Comparison of ENCODE assay signal across 9 mouse cellular contexts in genomic region chr16:45676462-45676861, GRCm38 (mm10). TPM values are rescaled to one million over a fixed set of nuclear protein-coding genes. Genes with fewer than 3 reads are reported as not detected.
A peak's percentile ranks its signal among the peaks of the same experiment; 100 is the strongest.
DNase-seq lines count a peak whose midpoint lies in the region; ATAC-seq and TF ChIP-seq lines count a peak whose summit lies in the region.
"Had no signal": no experiment of that assay in that cellular context is flagged by ENCODE, and none has a peak within 500 bp of the region (broad histone marks: within the 10 kb centered on the region; RNA-seq: fewer than 3 reads in every experiment).

No protein-coding gene starts in this region.

- no peaks in the 10 kb centered on the region for H3K9me3 ChIP-seq in forebrain, postnatal 0 days (ENCODE audit: low read length)
- no peaks in the 10 kb centered on the region for H3K9me3 ChIP-seq in forebrain, embryonic 10.5 days
- no peaks in the 10 kb centered on the region for H3K9me3 ChIP-seq in lung, embryonic 14.5 days (ENCODE audit: low read depth, low read length)

- TF ChIP-seq POLR2A in thymus, adult 2 months (IDR thresholded peaks at IDR 0.05; ENCODE audit: control insufficient read depth, extremely low read depth, insufficient read depth, low read length, poor library complexity), result no peak

- H3K4me3 ChIP-seq in forebrain, postnatal 0 days (ENCODE audit: low read depth, low read length), result no peak overlapping the region
- H3K4me3 ChIP-seq in forebrain, embryonic 10.5 days, result no peak overlapping the region
- H3K4me3 ChIP-seq in lung, embryonic 14.5 days (ENCODE audit: low read depth, low read length), result no peak overlapping the region
- H3K4me3 ChIP-seq in thymus, adult 2 months (ENCODE audit: control insufficient read depth, insufficient read depth, low read length), result no peak overlapping the region

- DNase-seq in forebrain, postnatal 0 days, result no peak
- no peak for DNase-seq in forebrain, embryonic 10.5 days (ENCODE audit: extremely low spot score, low spot score)
- peak; percentile 66 for DNase-seq in lung, embryonic 14.5 days
- no peak for DNase-seq in lung, adult 18-20 months
- peak; percentile 40 for DNase-seq in R1 (ENCODE audit: low read depth, low spot score)
- no peak for DNase-seq in spleen, adult 12 weeks (ENCODE audit: low spot score)
- no peak for DNase-seq in thymus, adult 2 months

- H3K4me2 ChIP-seq in forebrain, postnatal 0 days (ENCODE audit: low read depth), result no peak overlapping the region
- H3K4me2 ChIP-seq in lung, embryonic 14.5 days, result no peak overlapping the region

- H3K36me3 ChIP-seq in forebrain, postnatal 0 days (ENCODE audit: insufficient read depth), result no peaks in the 10 kb centered on the region
- no peaks in the 10 kb centered on the region for H3K36me3 ChIP-seq in forebrain, embryonic 10.5 days (replicated peaks)
- no peaks in the 10 kb centered on the region for H3K36me3 ChIP-seq in lung, embryonic 14.5 days (ENCODE audit: insufficient read depth)
- H3K36me3 ChIP-seq in thymus, adult 2 months (ENCODE audit: control insufficient read depth, insufficient read depth, low read length), result no peaks in the 10 kb centered on the region

- no peaks in the 10 kb centered on the region for H3K27me3 ChIP-seq in forebrain, postnatal 0 days (ENCODE audit: insufficient read depth, low read length)
- H3K27me3 ChIP-seq in forebrain, embryonic 10.5 days (ENCODE audit: poor library complexity, severe bottlenecking), result no peaks in the 10 kb centered on the region
- H3K27me3 ChIP-seq in lung, embryonic 14.5 days (ENCODE audit: insufficient read depth, low read length), result no peaks in the 10 kb centered on the region
- H3K27me3 ChIP-seq in thymus, adult 2 months (ENCODE audit: control insufficient read depth, insufficient read depth, low read length), result no peaks in the 10 kb centered on the region

- 25% methylated on average over 1 of the region's 1 CpGs for WGBS in forebrain, postnatal 0 days
- 50% methylated on average over 1 of the region's 1 CpGs for WGBS in forebrain, embryonic 10.5 days
- 15% methylated on average over 1 of the region's 1 CpGs for WGBS in lung, embryonic 14.5 days
- 8% methylated on average over 1 of the region's 1 CpGs for WGBS in thymus, adult 2 months

- ATAC-seq in forebrain, postnatal 0 days, result no peak
- ATAC-seq in lung, embryonic 14.5 days (ENCODE audit: insufficient read depth), result no peak
- peak; percentile 81 for ATAC-seq in megakaryocyte-erythroid progenitor cell, adult 5-6 weeks (replicated peaks; ENCODE audit: low FRiP score, low TSS enrichment, poor library complexity, severe bottlenecking)

- peak; percentile 66 for TF ChIP-seq CTCF in forebrain, postnatal 0 days (IDR thresholded peaks at IDR 0.05; ENCODE audit: low read depth)
- TF ChIP-seq CTCF in lung, embryonic 14.5 days (IDR thresholded peaks at IDR 0.05; ENCODE audit: low read depth), result peak; percentile 75
- TF ChIP-seq CTCF in thymus, adult 2 months (IDR thresholded peaks at IDR 0.05; ENCODE audit: borderline replicate concordance, control insufficient read depth, extremely low read depth, insufficient read depth, low read length, poor library complexity), result no peak

- H3K9ac ChIP-seq in forebrain, postnatal 0 days, result no peak overlapping the region
- H3K9ac ChIP-seq in lung, embryonic 14.5 days, result no peak overlapping the region

- H3K27ac ChIP-seq in forebrain, postnatal 0 days (ENCODE audit: low read depth, low read length), result no peak overlapping the region
- H3K27ac ChIP-seq in forebrain, embryonic 10.5 days, result no peak overlapping the region
- no peak overlapping the region for H3K27ac ChIP-seq in lung, embryonic 14.5 days (ENCODE audit: low read depth)
- H3K27ac ChIP-seq in thymus, adult 2 months (ENCODE audit: control insufficient read depth, insufficient read depth, low read length), result no peak overlapping the region

- no peaks in the 10 kb centered on the region for H3K4me1 ChIP-seq in forebrain, postnatal 0 days (ENCODE audit: insufficient read depth)
- no peaks in the 10 kb centered on the region for H3K4me1 ChIP-seq in forebrain, embryonic 10.5 days
- H3K4me1 ChIP-seq in lung, embryonic 14.5 days (ENCODE audit: insufficient read depth), result no peaks in the 10 kb centered on the region
- H3K4me1 ChIP-seq in thymus, adult 2 months (replicated peaks; ENCODE audit: control insufficient read depth, insufficient read depth, low read length), result no peaks in the 10 kb centered on the region

RNA-seq across cellular contexts. Expression of gene Tmprss7, which starts 17.0 kb away (rescaled TPM):
- 0.85 and 1.3 TPM in 2 replicates for total RNA-seq in forebrain, postnatal 0 days (2014; rRNA removed)
- polyA plus RNA-seq in forebrain, postnatal 0 days (2015; fragmentation: Nextera tagmentation; extraction: Ambion mirVana), result 0.43 and 0.69 TPM in 2 replicates
- 0.31 and 0.42 TPM in 2 replicates for polyA plus RNA-seq in forebrain, embryonic 10.5 days (2016; fragmentation: Nextera tagmentation; extraction: Ambion mirVana)
- 0.11 TPM in 1 of 2 replicates, not detected in the other for polyA plus RNA-seq in lung, embryonic 14.5 days (2014; fragmentation: Nextera tagmentation; extraction: Ambion mirVana)
- not detected in 2 replicates for total RNA-seq in megakaryocyte-erythroid progenitor cell, adult 5-6 weeks (2014; fragmentation: Nextera tagmentation)
- total RNA-seq in megakaryocyte-erythroid progenitor cell, adult 5-6 weeks (2017), result 1.1 TPM in 1 of 2 replicates, not detected in the other
- 0.07 and 0.34 TPM in 2 replicates for polyA plus RNA-seq in thymus, adult 2 months (2012; rRNA removed)
- total RNA-seq: heart, postnatal 25 days had no signal

RNA-seq across cellular contexts. Expression of gene BC016579, which starts 22.6 kb away (rescaled TPM):
- total RNA-seq in forebrain, postnatal 0 days (2014; rRNA removed), result 0.23 TPM in 1 of 2 replicates, not detected in the other
- not detected in 2 replicates for polyA plus RNA-seq in forebrain, postnatal 0 days (2015; fragmentation: Nextera tagmentation; extraction: Ambion mirVana)
- polyA plus RNA-seq in forebrain, embryonic 10.5 days (2016; fragmentation: Nextera tagmentation; extraction: Ambion mirVana), result 0.07 and 0.15 TPM in 2 replicates
- polyA plus RNA-seq in lung, embryonic 14.5 days (2014; fragmentation: Nextera tagmentation; extraction: Ambion mirVana), result 0.18 and 0.68 TPM in 2 replicates
- total RNA-seq in megakaryocyte-erythroid progenitor cell, adult 5-6 weeks (2014; fragmentation: Nextera tagmentation), result not detected in 2 replicates
- total RNA-seq in megakaryocyte-erythroid progenitor cell, adult 5-6 weeks (2017), result 0.91 TPM in 1 of 2 replicates, not detected in the other
- 0.08 and 0.19 TPM in 2 replicates for polyA plus RNA-seq in thymus, adult 2 months (2012; rRNA removed)
- total RNA-seq: heart, postnatal 25 days had no signal

RNA-seq across cellular contexts. Expression of gene Tagln3, which starts 47.9 kb away (rescaled TPM):
- 225 and 289 TPM in 2 replicates for total RNA-seq in forebrain, postnatal 0 days (2014; rRNA removed)
- polyA plus RNA-seq in forebrain, postnatal 0 days (2015; fragmentation: Nextera tagmentation; extraction: Ambion mirVana), result 328 and 399 TPM in 2 replicates
- 83.4 and 104 TPM in 2 replicates for polyA plus RNA-seq in forebrain, embryonic 10.5 days (2016; fragmentation: Nextera tagmentation; extraction: Ambion mirVana)
- polyA plus RNA-seq in lung, embryonic 14.5 days (2014; fragmentation: Nextera tagmentation; extraction: Ambion mirVana), result 5.1 and 5.2 TPM in 2 replicates
- total RNA-seq in megakaryocyte-erythroid progenitor cell, adult 5-6 weeks (2014; fragmentation: Nextera tagmentation), result 0.59 TPM in 1 of 2 replicates, not detected in the other
- total RNA-seq in megakaryocyte-erythroid progenitor cell, adult 5-6 weeks (2017), result not detected in 2 replicates
- 1.2 TPM in 2 replicates for polyA plus RNA-seq in thymus, adult 2 months (2012; rRNA removed)

Comparison
In these comparisons a context has a peak if more than half of its experiments do, and no peak if none do; other contexts are left out.
1. DNase-seq: peak in lung, embryonic 14.5 days (single experiment) and R1 (single experiment); none in forebrain, postnatal 0 days (single experiment), forebrain, embryonic 10.5 days (single experiment), lung, adult 18-20 months (0 of 2), spleen, adult 12 weeks (single experiment) and thymus, adult 2 months (single experiment).
2. RNA of gene Tagln3, which starts 47.9 kb away (polyA plus RNA-seq): 328 to 399 TPM in forebrain, postnatal 0 days and 83.4 to 104 TPM in forebrain, embryonic 10.5 days; 5.1 to 5.2 TPM in lung, embryonic 14.5 days and 1.2 TPM in thymus, adult 2 months; every median in the first group is over 10 times any median in the second.